Mouse (Mus musculus) kidney, postnatal 0 days (tissue): ENCODE results near the gene Sept8. TPM values are rescaled to one million over a fixed set of nuclear protein-coding genes. Genes with fewer than 3 reads are reported as not detected.

Experiments
- ATAC-seq: fragments of 200-750 bp; cut with Nextera tagmentation; replicated peaks from 2 replicates; pipeline ENCODE4 v1.8.0; 2017; ENCODE audit warnings: low read depth, moderate number of reproducible peaks, moderate TSS enrichment, moderate library complexity; ENCODE audit not compliant: low FRiP score
- DNase-seq: peaks from one replicate; pipeline ENCODE4 v3.0.0-alpha.2; 2016; ENCODE audit warnings: low spot score
- H3K27ac ChIP-seq: fragments of 300-500 bp; sonication (generic); 2 replicates; pipeline ENCODE4 v1.5.1; 2014; ENCODE audit warnings: mild to moderate bottlenecking
- H3K27me3 ChIP-seq: fragments of 300-500 bp; sonication (generic); 2 replicates; pipeline ENCODE4 v1.6.1; 2014; ENCODE audit warnings: low read length, mixed read lengths; ENCODE audit not compliant: insufficient read depth
- H3K36me3 ChIP-seq: fragments of 300-500 bp; sonication (generic); 2 replicates; pipeline ENCODE4 v1.6.1; 2014; ENCODE audit warnings: low read length, mixed read lengths; ENCODE audit not compliant: insufficient read depth
- H3K4me1 ChIP-seq: fragments of 300-500 bp; sonication (generic); replicated peaks from 2 replicates; pipeline ENCODE4 v1.6.1; 2014; ENCODE audit warnings: antibody characterized with exemption, low read length, mixed read lengths; ENCODE audit not compliant: insufficient read depth
- H3K4me2 ChIP-seq: fragments of 300-500 bp; sonication (generic); 2 replicates; pipeline ENCODE4 v1.6.1; 2014; ENCODE audit warnings: mild to moderate bottlenecking, low read length, moderate library complexity, mixed read lengths
- H3K4me3 ChIP-seq: fragments of 300-500 bp; sonication (generic); replicated peaks from 2 replicates; pipeline ENCODE4 v1.5.1; 2014; ENCODE audit warnings: low read depth, low read length
- H3K9ac ChIP-seq: fragments of 300-500 bp; sonication (generic); 2 replicates; pipeline ENCODE4 v1.6.1; 2014; ENCODE audit warnings: low read depth, low read length
- H3K9me3 ChIP-seq: fragments of 300-500 bp; sonication (generic); replicated peaks from 2 replicates; pipeline ENCODE4 v1.6.1; 2016; ENCODE audit warnings: low read length, inconsistent platforms, mixed read lengths
- CTCF ChIP-seq: IDR thresholded peaks from 2 replicates; pipeline ENCODE4 v1.5.1; 2016; ENCODE audit warnings: antibody characterized with exemption, low read depth, mild to moderate bottlenecking, moderate library complexity
- WGBS: fragments of 180-500 bp; shearing (Covaris S2); extraction: QIAGEN DNeasy Blood & Tissue Kit; methylation state at CpG from one replicate; pipeline ENCODE4 v1.1.7; 2014; 5-methylcytosine and 5-hydroxymethylcytosine counted together
- polyA plus RNA-seq: library from polyadenylated mRNA; unstranded; fragments of >200 nt; fragmentation: Nextera tagmentation; extraction: Ambion mirVana; gene quantifications from 2 replicates; pipeline ENCODE4 v1.2.1, GENCODE M21; 2015

Sept8 gene
- polyA plus RNA-seq, 1 experiment from 2014 or later, result 13.1 TPM

DNA sequence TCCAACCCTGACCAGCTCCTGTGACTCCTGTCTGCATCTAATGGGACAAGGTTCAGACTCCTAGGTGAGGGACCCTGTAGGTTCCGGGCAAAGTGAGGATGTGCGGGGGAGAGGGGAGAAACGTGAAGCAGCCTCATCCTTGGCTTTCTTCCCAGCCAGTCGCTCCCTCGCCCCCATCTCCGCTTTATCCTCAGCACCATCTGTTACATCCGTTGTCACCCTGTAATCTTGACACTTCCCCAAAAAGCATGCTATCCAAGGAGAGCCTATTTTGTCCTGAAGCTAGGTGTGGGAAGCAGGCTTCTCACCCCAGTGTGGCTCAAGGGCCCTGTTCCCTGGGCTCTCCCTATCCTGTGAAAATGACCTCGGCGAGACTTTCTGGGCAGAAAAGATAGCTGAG, 3.9 kb downstream of the Sept8 start:
- Histone ChIP-seq H3K4me3 (no peak overlapping the region), H3K9ac (no peak overlapping the region), H3K4me1 (peaks cover 12% of the 10 kb centered on the region), H3K4me2 (no peak overlapping the region), H3K27me3 (no peaks in the 10 kb centered on the region), H3K9me3 (no peaks in the 10 kb centered on the region), H3K36me3 (no peaks in the 10 kb centered on the region), H3K27ac (no peak overlapping the region)
- no peak for TF ChIP-seq CTCF
- no peak for DNase-seq
- no peak for ATAC-seq
- WGBS, result 46% methylated on average over 9 of the region's 9 CpGs

- H3K27me3 ChIP-seq, result no peaks in the 10 kb centered on the region
- 69% methylated on average over 14 of the region's 14 CpGs for WGBS
- H3K4me1 ChIP-seq, result peaks cover 12% of the 10 kb centered on the region
Observed at GRCm38 (mm10) chr11:53523545-53524405, 4.7 kb downstream of the Sept8 start.

GRCm38 (mm10) chr11:53524905-53525304, 5.8 kb downstream of the Sept8 start:
- peak; percentile 53; the same call in 1 of the 2 replicates for TF ChIP-seq CTCF
- ATAC-seq (no peak), DNase-seq (no peak)
- Histone ChIP-seq H3K27me3 (no peaks in the 10 kb centered on the region), H3K36me3 (no peaks in the 10 kb centered on the region), H3K9me3 (no peaks in the 10 kb centered on the region), H3K4me2 (no peak overlapping the region), H3K27ac (no peak overlapping the region), H3K4me1 (peaks cover 12% of the 10 kb centered on the region), H3K4me3 (no peak overlapping the region), H3K9ac (no peak overlapping the region)
- 81% methylated on average over 6 of the region's 6 CpGs for WGBS

More at GRCm38 (mm10) chr11:53523545-53524405, 4.7 kb downstream of the Sept8 start:
- H3K4me2 ChIP-seq, result no peak overlapping the region
- ATAC-seq (no peak), DNase-seq (no peak)
- no peak overlapping the region for H3K27ac ChIP-seq
- no peak for TF ChIP-seq CTCF
- H3K9ac ChIP-seq, result no peak overlapping the region
- H3K9me3 ChIP-seq, result no peaks in the 10 kb centered on the region
- H3K4me3 ChIP-seq, result no peak overlapping the region
- H3K36me3 ChIP-seq, result no peaks in the 10 kb centered on the region

GRCm38 (mm10) chr11:53525461-53525860, 6.4 kb downstream of the Sept8 start:
- ATAC-seq (peak; percentile 20; the same call in 1 of the 2 replicates), DNase-seq (peak; percentile 75)
- no peaks in the 10 kb centered on the region for H3K27me3 ChIP-seq
- no peak overlapping the region for H3K4me2 ChIP-seq
- H3K4me1 ChIP-seq, result peaks cover 8% of the 10 kb centered on the region
- H3K4me3 ChIP-seq, result no peak overlapping the region
- H3K9ac ChIP-seq, result no peak overlapping the region
- no peaks in the 10 kb centered on the region for H3K36me3 ChIP-seq
- H3K9me3 ChIP-seq, result no peaks in the 10 kb centered on the region
- TF ChIP-seq CTCF, result no peak
- whole genome bisulfite sequencing, result 36% methylated on average over 4 of the region's 4 CpGs
- no peak overlapping the region; the same call in 1 of the 2 replicates for H3K27ac ChIP-seq

GRCm38 (mm10) chr11:53528397-53529252, 9.6 kb downstream of the Sept8 start:
- Histone ChIP-seq H3K4me2 (no peak overlapping the region), H3K9ac (no peak overlapping the region), H3K36me3 (0 out of 2 replicates have a peak, but pooled peaks cover under 1% of the 10 kb centered on the region), H3K27ac (no peak overlapping the region), H3K4me3 (no peak overlapping the region), H3K9me3 (no peaks in the 10 kb centered on the region), H3K4me1 (0 out of 2 replicates have a peak, but pooled peaks cover 6% of the 10 kb centered on the region), H3K27me3 (no peaks in the 10 kb centered on the region)
- no peak for TF ChIP-seq CTCF
- WGBS, result 56% methylated on average over 9 of the region's 9 CpGs
- DNase-seq (no peak), ATAC-seq (no peak)

DNA sequence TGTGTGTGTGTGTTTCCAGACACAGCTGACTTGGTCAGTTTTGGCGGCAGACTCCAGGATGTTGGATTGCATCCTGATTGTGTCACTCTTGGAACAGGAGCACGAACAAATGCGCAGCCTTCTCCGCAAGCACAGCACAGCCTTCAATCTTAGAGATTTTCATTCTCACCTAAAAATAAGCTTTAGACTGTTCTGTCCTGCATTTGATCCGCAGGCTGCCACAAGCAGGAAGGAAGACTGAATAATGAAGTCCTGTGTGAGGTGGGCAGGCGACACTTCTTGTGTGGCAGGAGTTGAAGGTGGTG, 10.1 kb downstream of the Sept8 start:
- H3K27ac ChIP-seq, result no peak overlapping the region

More for the DNA sequence above, 10.1 kb downstream of the Sept8 start:
- 0 out of 2 replicates have a peak, but pooled peaks cover 6% of the 10 kb centered on the region for H3K4me1 ChIP-seq
- H3K4me2 ChIP-seq, result no peak overlapping the region
- H3K36me3 ChIP-seq, result peaks cover 6% of the 10 kb centered on the region; the same call in 1 of the 2 replicates
- no peak overlapping the region for H3K9ac ChIP-seq
- ATAC-seq (no peak), DNase-seq (no peak)
- TF ChIP-seq CTCF, result no peak
- no peaks in the 10 kb centered on the region for H3K27me3 ChIP-seq
- 44% methylated on average over 6 of the region's 6 CpGs for WGBS
- no peak overlapping the region for H3K4me3 ChIP-seq
- no peaks in the 10 kb centered on the region for H3K9me3 ChIP-seq
